Mouse (Mus musculus) gastrocnemius, adult 18-20 months (tissue): ENCODE measurements at regions not wholly inside any gene's neighbourhood (a gene's known extent, or its start where the extent isn't known, plus 50 kb on each side); places are given as distances from the start of the nearest gene placed in this dataset.

Source experiments
- DNase-seq: peaks from one replicate; pipeline ENCODE4 v3.0.0; 2021; ENCODE audit warnings: low spot score

GRCm38 (mm10) chr14:67550462-67551185, 1541.6 kb upstream of the Gulo start:
- no peak for DNase-seq

DNA sequence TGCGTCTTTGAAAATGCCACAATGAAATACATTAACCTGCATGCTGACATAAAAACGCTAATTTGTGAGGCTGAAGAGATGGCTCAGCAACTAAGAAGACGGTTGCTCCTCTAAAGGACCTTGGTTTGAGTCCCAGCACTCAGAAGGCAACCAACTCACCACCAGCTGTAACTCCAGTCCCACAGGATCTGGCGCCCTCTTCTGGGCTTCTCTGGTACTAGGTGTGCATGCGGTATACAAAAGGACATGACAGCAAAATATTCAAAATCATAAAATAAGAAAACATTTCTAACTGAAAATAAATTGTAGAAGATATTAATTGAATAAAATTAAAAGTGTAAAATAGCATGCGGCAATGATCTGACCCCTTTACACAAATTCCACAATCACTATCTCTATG, 1539.7 kb upstream of the Gulo start:
- DNase-seq, result no peak

DNA sequence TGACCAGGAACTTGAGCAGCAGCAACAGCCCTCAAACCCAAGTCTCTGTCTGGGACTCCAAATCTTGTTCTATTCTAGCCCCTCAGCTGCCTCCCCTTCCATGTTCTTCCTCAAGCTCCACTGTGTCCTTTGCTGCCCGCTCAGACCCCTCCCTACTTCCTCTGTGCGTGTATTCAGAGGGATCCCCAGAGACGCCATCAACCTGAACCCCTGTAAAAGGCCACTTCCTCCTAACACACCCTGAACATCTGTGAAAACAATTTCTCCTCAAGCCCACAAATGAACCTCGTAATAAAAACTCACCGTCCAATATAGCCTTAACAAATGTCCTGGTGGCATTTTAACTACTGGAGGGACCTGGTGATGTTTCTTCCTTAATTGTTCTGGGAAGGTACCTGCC, 1536.0 kb upstream of the Gulo start:
- peak; percentile 15 for DNase-seq

DNA sequence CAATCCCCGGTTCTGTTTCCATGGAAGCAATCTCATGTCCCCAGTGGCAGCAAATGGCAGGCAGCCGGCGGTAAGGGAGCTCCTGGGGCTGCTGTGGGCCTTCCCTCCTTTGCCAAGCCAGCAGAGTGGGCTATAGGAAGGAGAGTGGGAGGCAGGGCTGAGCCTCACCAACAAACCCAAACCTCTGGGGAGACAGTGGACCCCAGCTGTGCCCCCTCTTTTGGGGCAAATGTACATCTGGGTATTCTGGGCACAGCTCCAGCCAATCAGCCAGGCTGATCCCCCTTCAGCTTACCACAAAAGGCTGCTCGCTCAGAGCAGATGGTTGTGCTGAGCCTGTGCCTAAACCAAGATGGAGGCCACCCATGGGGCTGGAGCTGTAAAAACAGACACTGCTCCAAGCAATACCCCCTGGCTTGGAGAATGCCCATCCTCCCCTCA, 1532.3 kb upstream of the Gulo start:
- DNase-seq, result peak; percentile 44

DNA sequence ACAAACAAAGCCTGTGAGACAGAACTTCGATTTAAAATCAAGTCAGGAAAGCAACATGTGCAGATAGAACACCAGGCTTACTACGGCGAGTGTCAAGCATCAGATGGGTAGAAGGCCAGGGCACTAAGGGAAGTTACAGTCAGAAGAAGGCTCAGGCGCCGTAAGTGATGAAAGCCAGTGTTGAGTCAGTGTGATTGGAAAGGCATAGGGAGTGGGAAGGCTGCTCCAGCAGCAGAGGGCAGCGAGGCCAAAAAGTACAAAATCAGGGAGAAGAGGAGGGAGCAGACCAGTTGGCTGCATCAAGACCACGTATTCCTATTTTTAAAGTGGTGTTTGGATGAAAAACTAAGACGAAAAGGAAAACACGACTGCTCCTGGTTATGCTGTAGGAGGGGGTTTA, 1529.7 kb upstream of the Gulo start:
- DNase-seq, result no peak

- DNase-seq, result peak; percentile 37
These were observed 1528.0 kb upstream of the Gulo start for GRCm38 (mm10) chr14:67536787-67537659.

DNA sequence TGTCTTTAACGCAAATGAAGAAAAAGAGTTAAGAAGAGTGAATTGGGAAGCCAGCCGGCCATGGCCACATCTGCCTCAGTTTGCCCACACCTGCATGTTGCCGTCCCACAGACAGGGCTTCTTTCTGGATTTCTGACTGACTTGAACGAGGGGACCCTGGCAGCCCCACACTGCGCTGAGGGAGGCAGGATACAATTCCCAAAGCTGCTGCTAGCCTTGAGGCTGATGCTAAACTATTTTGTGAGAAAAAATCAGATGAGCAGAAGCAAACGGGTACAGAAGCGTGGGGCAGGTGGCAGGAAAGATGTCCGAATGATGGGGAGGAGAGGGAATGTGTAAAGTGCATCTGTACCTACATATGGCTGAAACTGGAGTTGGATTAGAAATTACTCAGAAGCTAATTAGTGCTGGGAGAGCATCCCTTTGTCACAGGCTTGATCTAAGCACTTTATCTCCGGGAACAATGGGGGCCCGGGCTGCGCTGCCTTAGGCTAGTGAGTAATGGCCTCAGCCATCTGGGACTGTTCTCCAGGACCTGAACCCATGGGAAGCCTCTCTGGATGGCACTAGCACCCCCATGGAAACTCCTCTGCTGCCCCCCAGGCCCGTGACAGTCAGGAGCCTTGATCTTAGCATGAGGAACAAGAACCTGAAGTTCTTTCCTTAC, 1497.9 kb upstream of the Gulo start:
- DNase-seq, result no peak

GRCm38 (mm10) chr14:67492086-67492485, 1483.1 kb upstream of the Gulo start:
- DNase-seq, result no peak

DNA sequence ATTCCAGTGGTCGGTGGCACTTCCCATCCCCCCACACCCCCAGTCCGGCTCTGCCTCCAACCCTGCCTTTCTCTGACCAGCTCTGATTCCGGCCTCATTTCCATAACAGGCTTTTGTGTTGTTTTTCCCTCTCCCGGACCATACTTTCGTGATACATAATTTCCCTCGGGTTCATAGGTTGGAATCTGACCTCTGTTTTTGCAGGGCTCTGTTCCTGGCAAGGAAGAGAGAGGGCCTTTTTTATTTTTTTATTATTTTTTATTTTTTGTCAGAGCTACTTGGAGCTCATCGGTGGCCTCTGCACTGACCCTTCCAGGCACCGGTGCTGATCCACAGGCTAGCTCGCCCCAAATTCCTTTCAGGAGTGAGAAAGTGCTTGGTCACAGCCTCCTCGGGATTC, 1477.7 kb upstream of the Gulo start:
- DNase-seq, result no peak

DNA sequence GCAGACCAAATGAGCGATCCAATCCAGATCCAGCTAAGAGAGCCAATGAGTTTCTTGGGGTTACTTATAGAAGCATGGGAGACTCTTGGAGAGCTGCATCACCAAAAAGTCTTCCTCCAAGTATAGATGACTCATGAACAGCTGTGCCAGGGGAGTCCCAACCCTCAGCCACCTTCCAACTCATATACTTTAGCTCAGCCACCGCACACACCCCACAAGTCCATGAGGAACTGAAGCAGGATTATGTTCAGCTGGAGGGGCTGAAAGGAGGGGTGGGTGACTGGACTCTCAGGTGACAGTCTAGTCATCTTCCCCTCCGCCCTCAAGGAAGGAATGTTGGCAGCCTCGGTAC, 1476.4 kb upstream of the Gulo start:
- DNase-seq, result peak; percentile 39

GRCm38 (mm10) chr14:67484533-67485448, 1475.8 kb upstream of the Gulo start:
- DNase-seq, result peak; percentile 22
